Mouse (Mus musculus): ENCODE results near the gene Fam184a.
"Not testable (repeated sequence)": the region's sequence is repeated elsewhere in the genome, so short reads cannot be mapped to it uniquely, and the experiment has no call there.

Gene Fam184a

GRCm38 (mm10) chr10:53694757-53695156 lies 56.2 kb downstream of the Fam184a start:
- in situ Hi-C loops (cut with MboI; ENCODE audit: unreplicated experiment in 2 of 2): no loop called here

- in situ Hi-C loops (cut with MboI; ENCODE audit: unreplicated experiment in 2 of 2): no loop called here
Measured at GRCm38 (mm10) chr10:53691263-53691662, 59.7 kb downstream of the Fam184a start.

GRCm38 (mm10) chr10:53688952-53689584 lies 61.9 kb downstream of the Fam184a start:
- in situ Hi-C loops (cut with MboI; ENCODE audit: unreplicated experiment in 2 of 2): no loop called here

- in situ Hi-C loops (cut with MboI; ENCODE audit: unreplicated experiment in 2 of 2): no loop called here
Measured at GRCm38 (mm10) chr10:53688533-53688932, 62.4 kb downstream of the Fam184a start.

GRCm38 (mm10) chr10:53687888-53688287 lies 63.0 kb downstream of the Fam184a start:
- in situ Hi-C loops (cut with MboI; ENCODE audit: unreplicated experiment in 2 of 2): no loop called here

- in situ Hi-C loops (cut with MboI; ENCODE audit: unreplicated experiment in 2 of 2): no loop called here
Measured at GRCm38 (mm10) chr10:53685806-53686205, 65.1 kb downstream of the Fam184a start.

- in situ Hi-C loops (cut with MboI; ENCODE audit: unreplicated experiment in 2 of 2): no loop called here
Measured at GRCm38 (mm10) chr10:53683226-53683625, 67.7 kb downstream of the Fam184a start.

GRCm38 (mm10) chr10:53679690-53680557 lies 71.0 kb downstream of the Fam184a start:
- in situ Hi-C loops (cut with MboI; ENCODE audit: unreplicated experiment in 2 of 2): no loop called here

- in situ Hi-C loops (cut with MboI; ENCODE audit: unreplicated experiment in 2 of 2): no loop called here
Measured at GRCm38 (mm10) chr10:53661788-53662187, 89.1 kb downstream of the Fam184a start.

GRCm38 (mm10) chr10:53654239-53654638 lies 96.7 kb downstream of the Fam184a start:
- in situ Hi-C loops (cut with MboI; ENCODE audit: unreplicated experiment in 2 of 2): not testable (repeated sequence)

GRCm38 (mm10) chr10:53650683-53651082 lies 100.2 kb downstream of the Fam184a start:
- in situ Hi-C loops (cut with MboI; ENCODE audit: unreplicated experiment in 2 of 2): no loop called here

GRCm38 (mm10) chr10:53641507-53641906 lies 109.4 kb downstream of the Fam184a start:
- in situ Hi-C loops (cut with MboI; ENCODE audit: unreplicated experiment in 2 of 2): no loop called here

- in situ Hi-C loops (cut with MboI; ENCODE audit: unreplicated experiment in 2 of 2): loop anchor here in 1 of 2 experiments (5.0 to 10.0 kb wide), 2 partner anchors 167 to 439 kb away; partner anchors contain the start of gene Man1a
Measured at GRCm38 (mm10) chr10:53635246-53635971, 115.5 kb downstream of the Fam184a start.

GRCm38 (mm10) chr10:53634160-53634559 lies 116.8 kb downstream of the Fam184a start:
- in situ Hi-C loops (cut with MboI; ENCODE audit: unreplicated experiment in 2 of 2): loop anchor here in 1 of 2 experiments (10.0 kb wide), 1 partner anchor 441 kb away; the partner anchor contains the start of gene Man1a

- in situ Hi-C loops (cut with MboI; ENCODE audit: unreplicated experiment in 2 of 2): loop anchor here in 1 of 2 experiments (10.0 kb wide), 1 partner anchor 444 kb away; the partner anchor contains the start of gene Man1a
Measured at GRCm38 (mm10) chr10:53630339-53630738, 120.6 kb downstream of the Fam184a start, which contains the start of gene Mcm9. Gene Mcm9, minus strand, starts transcription at chr10:53630439.

GRCm38 (mm10) chr10:53629918-53630250 lies 121.0 kb downstream of the Fam184a start:
- in situ Hi-C loops (cut with MboI; ENCODE audit: unreplicated experiment in 2 of 2): loop anchor here in 1 of 2 experiments (10.0 kb wide), 1 partner anchor 445 kb away; the partner anchor contains the start of gene Man1a

- in situ Hi-C loops (cut with MboI; ENCODE audit: unreplicated experiment in 2 of 2): no loop called here
Measured at GRCm38 (mm10) chr10:53629247-53629917, 121.5 kb downstream of the Fam184a start.

- in situ Hi-C loops (cut with MboI; ENCODE audit: unreplicated experiment in 2 of 2): loop anchor here (10.0 to 25.0 kb wide), 4 partner anchors 241 to 1379 kb away; partner anchors contain the start of genes Cep85l (in 1 of the 2), Dcbld1 (in 1 of the 2) and Nus1 (in 1 of the 2)
Measured at GRCm38 (mm10) chr10:53615850-53616616, 134.9 kb downstream of the Fam184a start.

GRCm38 (mm10) chr10:53613955-53614354 lies 137.0 kb downstream of the Fam184a start:
- in situ Hi-C loops (cut with MboI; ENCODE audit: unreplicated experiment in 2 of 2): loop anchor here (10.0 to 25.0 kb wide), 4 partner anchors 239 to 1377 kb away; partner anchors contain the start of genes Cep85l (in 1 of the 2), Dcbld1 (in 1 of the 2) and Nus1 (in 1 of the 2)
